In the genomic region with DNA sequence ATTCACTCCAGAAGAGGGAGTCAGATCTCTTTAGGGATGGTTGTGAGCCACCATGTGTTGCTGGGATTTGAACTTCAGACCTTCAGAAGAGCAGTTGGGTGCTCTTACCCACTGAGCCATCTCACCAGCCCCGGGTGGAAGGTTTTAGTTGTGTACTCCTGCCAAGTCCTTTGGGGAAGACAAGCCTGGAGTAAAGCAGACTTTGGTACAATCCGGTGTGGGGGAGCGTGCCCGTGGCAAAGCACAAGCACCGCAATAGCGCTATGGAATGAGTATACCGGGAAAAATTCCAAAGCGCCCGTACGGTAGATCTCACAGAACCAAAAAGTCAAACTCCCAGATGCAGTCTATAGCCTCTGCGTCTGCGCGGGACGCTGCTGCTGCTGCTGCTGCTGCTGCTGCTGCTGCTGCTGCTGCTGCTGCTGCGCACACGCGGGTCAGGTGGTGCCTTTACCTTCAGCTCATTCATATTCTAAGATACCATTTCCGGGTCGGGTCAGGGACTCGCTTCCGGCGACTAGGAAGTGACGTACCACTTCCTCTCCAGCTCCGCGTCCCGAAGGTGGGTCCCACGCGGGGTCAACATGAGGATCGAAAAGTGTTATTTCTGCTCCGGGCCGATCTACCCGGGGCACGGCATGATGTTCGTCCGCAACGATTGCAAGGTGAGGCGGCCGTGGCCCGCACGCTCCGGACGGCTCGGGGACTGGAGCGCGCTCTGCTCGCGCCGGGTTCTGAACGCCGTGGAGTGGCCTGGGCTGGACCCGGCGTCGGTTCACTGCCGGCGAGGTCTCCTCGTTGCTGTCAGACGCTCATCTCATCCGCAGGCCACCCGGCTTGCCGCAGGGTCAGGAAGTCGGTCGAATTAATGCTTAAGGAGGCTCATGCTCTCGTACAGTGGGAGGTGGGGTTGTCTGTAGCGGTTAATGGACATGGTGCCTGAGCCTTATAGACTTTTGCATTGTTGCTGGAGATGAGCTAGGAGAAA, we compare ENCODE assay signal across 8 mouse cellular contexts. TPM values are rescaled to one million over a fixed set of nuclear protein-coding genes. Genes with fewer than 3 reads are reported as not detected.
DNase-seq lines count a peak whose midpoint lies in the region; ATAC-seq and TF ChIP-seq lines count a peak whose summit lies in the region.

TSS of gene Rsl24d1 (plus strand) at position 508 of the 988 bp plus-strand sequence.

- H3K27ac ChIP-seq in cerebellum, adult 2 months (ENCODE audit: insufficient read depth, low read length), result peak within 1 kb of the TSS; percentile 72; the same call in 1 of the 2 replicates
- peak within 1 kb of the TSS; percentile 76 for H3K27ac ChIP-seq in forebrain, postnatal 0 days (ENCODE audit: low read depth, low read length)
- peak within 1 kb of the TSS; percentile 43 for H3K27ac ChIP-seq in lung, embryonic 15.5 days

- TF ChIP-seq CTCF in cerebellum, adult 2 months (IDR thresholded peaks at IDR 0.05; ENCODE audit: borderline replicate concordance, insufficient read depth, low read depth, low read length), result no peak
- no peak for TF ChIP-seq CTCF in forebrain, postnatal 0 days (IDR thresholded peaks at IDR 0.05; ENCODE audit: low read depth)

- H3K4me3 ChIP-seq in cerebellum, adult 2 months (replicated peaks; ENCODE audit: insufficient read depth, low read depth, low read length), result peak within 1 kb of the TSS; percentile 81
- H3K4me3 ChIP-seq in forebrain, postnatal 0 days (ENCODE audit: low read depth, low read length), result peak within 1 kb of the TSS; percentile 89
- H3K4me3 ChIP-seq in lung, embryonic 15.5 days, result peak within 1 kb of the TSS; percentile 78

- H3K4me1 ChIP-seq in cerebellum, adult 2 months (ENCODE audit: control insufficient read depth, insufficient read depth, low read length), result no peaks in the 10 kb centered on the region
- peaks cover 6% of the 10 kb centered on the region for H3K4me1 ChIP-seq in forebrain, postnatal 0 days (ENCODE audit: insufficient read depth)
- peaks cover 7% of the 10 kb centered on the region for H3K4me1 ChIP-seq in lung, embryonic 15.5 days

- peak; percentile 86 for DNase-seq in MEL-GATA-1-ER (ENCODE audit: extremely low read depth, low read depth)
- DNase-seq in cerebellum, adult 2 months, result peak; percentile 89 to 92
- peak; percentile 92 for DNase-seq in forebrain, postnatal 0 days
- peak; percentile 80 for DNase-seq in heart, postnatal 4 days
- DNase-seq in layer of hippocampus, adult 8-10 months (ENCODE audit: low spot score in 2 of 2), result peak; percentile 89 to 90
- peak; percentile 79 for DNase-seq in ovary, adult 18-20 months (ENCODE audit: low spot score)
- peak; percentile 90 for DNase-seq in thymus, postnatal 0 days (ENCODE audit: low spot score)

- WGBS in cerebellum, adult 2 months, result under 1% methylated on average over 64 of the region's 64 CpGs
- WGBS in forebrain, postnatal 0 days, result under 1% methylated on average over 64 of the region's 64 CpGs
- under 1% methylated on average over 64 of the region's 64 CpGs for WGBS in lung, embryonic 15.5 days

- peak; percentile 100 for ATAC-seq in forebrain, postnatal 0 days
- peak; percentile 94 for ATAC-seq in lung, embryonic 15.5 days (ENCODE audit: borderline replicate concordance, extremely low read depth, low FRiP score, low TSS enrichment)

- no peaks in the 10 kb centered on the region for H3K27me3 ChIP-seq in cerebellum, adult 2 months (ENCODE audit: control insufficient read depth, insufficient read depth, low read length)
- H3K27me3 ChIP-seq in forebrain, postnatal 0 days (ENCODE audit: insufficient read depth, low read length), result 0 out of 2 replicates have a peak, but pooled peaks cover 4% of the 10 kb centered on the region
- no peaks in the 10 kb centered on the region for H3K27me3 ChIP-seq in lung, embryonic 15.5 days

- no peaks in the 10 kb centered on the region for H3K9me3 ChIP-seq in forebrain, postnatal 0 days (ENCODE audit: low read length)
- no peaks in the 10 kb centered on the region for H3K9me3 ChIP-seq in lung, embryonic 15.5 days

- TF ChIP-seq POLR2A in cerebellum, adult 2 months (IDR thresholded peaks at IDR 0.05; ENCODE audit: borderline replicate concordance, insufficient read depth, low read length), result peak; percentile 46; the same call in 1 of the 2 replicates

- peaks cover 21% of the 10 kb centered on the region for H3K36me3 ChIP-seq in forebrain, postnatal 0 days (ENCODE audit: insufficient read depth)
- H3K36me3 ChIP-seq in lung, embryonic 15.5 days, result peaks cover 20% of the 10 kb centered on the region

- peak within 1 kb of the TSS; percentile 78 for H3K9ac ChIP-seq in forebrain, postnatal 0 days
- peak within 1 kb of the TSS; percentile 81 for H3K9ac ChIP-seq in lung, embryonic 15.5 days

- peak within 1 kb of the TSS; percentile 74 for H3K4me2 ChIP-seq in forebrain, postnatal 0 days (ENCODE audit: low read depth)
- peak within 1 kb of the TSS; percentile 56 for H3K4me2 ChIP-seq in lung, embryonic 15.5 days

RNA-seq across cellular contexts. Expression of gene Rsl24d1, which starts in this region (rescaled TPM):
- polyA plus RNA-seq in cerebellum, adult 2 months (2012; rRNA removed), result 62.7 and 73.7 TPM in 2 replicates
- 88.2 and 99.1 TPM in 2 replicates for total RNA-seq in forebrain, postnatal 0 days (2014; rRNA removed)
- polyA plus RNA-seq in forebrain, postnatal 0 days (2015; fragmentation: Nextera tagmentation; extraction: Ambion mirVana), result 115 and 119 TPM in 2 replicates
- 10 to 100 TPM; 61.8 to 61.9 TPM for total RNA-seq in heart, postnatal 4 days (2021)
- 10 to 100 TPM; 55.8 to 64.9 (median 60.1) TPM for total RNA-seq in layer of hippocampus, adult 8-10 months (2022)
- polyA plus RNA-seq in lung, embryonic 15.5 days (2015; fragmentation: Nextera tagmentation; extraction: Ambion mirVana), result 98.4 and 108 TPM in 2 replicates
- polyA plus RNA-seq in thymus, postnatal 0 days (2015; fragmentation: Nextera tagmentation; extraction: Ambion mirVana), result 159 and 161 TPM in 2 replicates

Comparison
In these comparisons a context has a peak if more than half of its experiments do, and no peak if none do; other contexts are left out.
1. Peak in every context shown above with its lines: DNase-seq, ATAC-seq, H3K4me3 ChIP-seq and H3K27ac ChIP-seq.